ENCODE assay signal across 13 mouse cellular contexts in genomic region chr5:4024727-4025126, GRCm38 (mm10).
A peak's percentile ranks its signal among the peaks of the same experiment; 100 is the strongest.
DNase-seq lines count a peak whose midpoint lies in the region; ATAC-seq and TF ChIP-seq lines count a peak whose summit lies in the region.
"Had no signal": no experiment of that assay in that cellular context is flagged by ENCODE, and none has a peak within 500 bp of the region (broad histone marks: within the 10 kb centered on the region; RNA-seq: fewer than 3 reads in every experiment).

No protein-coding gene starts in this region.

- no peaks in the 10 kb centered on the region for H3K9me3 ChIP-seq in heart, embryonic 16.5 days (replicated peaks; ENCODE audit: control insufficient read depth, low read length)
- H3K9me3 ChIP-seq in lung, postnatal 0 days (ENCODE audit: low read length), result no peaks in the 10 kb centered on the region
- no peaks in the 10 kb centered on the region for H3K9me3 ChIP-seq in intestine, postnatal 0 days (ENCODE audit: control insufficient read depth)
- H3K9me3 ChIP-seq: hindbrain, embryonic 15.5 days; midbrain, embryonic 10.5 days had no signal

- TF ChIP-seq CTCF in lung, postnatal 0 days (IDR thresholded peaks at IDR 0.05), result no peak
- no peak for TF ChIP-seq CTCF in intestine, postnatal 0 days (IDR thresholded peaks at IDR 0.05; ENCODE audit: low read depth)

- peaks cover 11% of the 10 kb centered on the region for H3K4me1 ChIP-seq in heart, embryonic 16.5 days (ENCODE audit: control insufficient read depth, insufficient read depth, low read length)
- H3K4me1 ChIP-seq in lung, postnatal 0 days (ENCODE audit: insufficient read depth, low read depth, low read length), result no peaks in the 10 kb centered on the region
- peaks cover 14% of the 10 kb centered on the region; the same call in 1 of the 2 replicates for H3K4me1 ChIP-seq in intestine, postnatal 0 days (replicated peaks; ENCODE audit: control insufficient read depth, insufficient read depth, low read length)
- H3K4me1 ChIP-seq: hindbrain, embryonic 15.5 days; midbrain, embryonic 10.5 days had no signal

- no peak for DNase-seq in heart, postnatal 36 days
- DNase-seq in lung, postnatal 0 days (ENCODE audit: low spot score), result peak; percentile 42
- no peak for DNase-seq in lung, postnatal 10 days
- no peak for DNase-seq in layer of hippocampus, adult 9-10 months (ENCODE audit: low spot score)
- no peak for DNase-seq in right cerebral cortex, postnatal 14 days
- DNase-seq: cerebellum, adult 18-20 months; right cerebral cortex, adult 18-20 months; thymus, adult 18-20 months had no signal

- intact Hi-C loops in heart, postnatal 36 days (cut with DNase I), result no loop called here

- no peak overlapping the region for H3K4me3 ChIP-seq in heart, embryonic 16.5 days (ENCODE audit: low read length)
- peak overlapping the region; percentile 0; the same call in 1 of the 2 replicates for H3K4me3 ChIP-seq in lung, postnatal 0 days (ENCODE audit: low read depth, low read length)
- peak overlapping the region; percentile 21 for H3K4me3 ChIP-seq in intestine, postnatal 0 days (ENCODE audit: low read depth, low read length)
- H3K4me3 ChIP-seq: erythroblast, embryonic 14.5 days; hindbrain, embryonic 15.5 days; midbrain, embryonic 10.5 days had no signal

- no peak for ATAC-seq in heart, embryonic 16.5 days (replicated peaks; ENCODE audit: extremely low read depth, insufficient read depth, low FRiP score)
- peak; percentile 49; the same call in 1 of the 2 replicates for ATAC-seq in lung, postnatal 0 days
- ATAC-seq in intestine, postnatal 0 days, result no peak

- H3K27ac ChIP-seq in heart, embryonic 16.5 days (ENCODE audit: low read length), result peak overlapping the region; percentile 89
- peak overlapping the region; percentile 60 for H3K27ac ChIP-seq in lung, postnatal 0 days (ENCODE audit: low read length)
- peak overlapping the region; percentile 65; the same call in 1 of the 2 replicates for H3K27ac ChIP-seq in intestine, postnatal 0 days (ENCODE audit: low read depth, low read length)
- H3K27ac ChIP-seq: hindbrain, embryonic 15.5 days; midbrain, embryonic 10.5 days had no signal

- 46% methylated on average over 4 of the region's 4 CpGs for WGBS in heart, embryonic 16.5 days
- 26% methylated on average over 4 of the region's 4 CpGs for WGBS in lung, postnatal 0 days
- WGBS in intestine, postnatal 0 days, result 18% methylated on average over 4 of the region's 4 CpGs

- H3K9ac ChIP-seq in heart, embryonic 16.5 days (ENCODE audit: low read length), result peak overlapping the region; percentile 22; the same call in 1 of the 2 replicates
- H3K9ac ChIP-seq in lung, postnatal 0 days (replicated peaks; ENCODE audit: low read depth), result no peak overlapping the region
- H3K9ac ChIP-seq in intestine, postnatal 0 days (ENCODE audit: low read depth, low read length), result no peak overlapping the region
- H3K9ac ChIP-seq: hindbrain, embryonic 15.5 days had no signal

- H3K36me3 ChIP-seq in heart, embryonic 16.5 days (ENCODE audit: control insufficient read depth, insufficient read depth), result peaks cover 7% of the 10 kb centered on the region; the same call in 1 of the 2 replicates
- H3K36me3 ChIP-seq in lung, postnatal 0 days (ENCODE audit: insufficient read depth, low read length), result peaks cover 4% of the 10 kb centered on the region; the same call in 1 of the 2 replicates
- peaks cover 12% of the 10 kb centered on the region for H3K36me3 ChIP-seq in intestine, postnatal 0 days (ENCODE audit: control insufficient read depth, insufficient read depth)

- TF ChIP-seq EP300 in lung, postnatal 0 days (IDR thresholded peaks at IDR 0.05), result no peak

- H3K4me2 ChIP-seq in heart, embryonic 16.5 days (ENCODE audit: low read depth, low read length), result peak overlapping the region; percentile 60; the same call in 1 of the 2 replicates
- H3K4me2 ChIP-seq in lung, postnatal 0 days (replicated peaks; ENCODE audit: low read depth, low read length), result 0 out of 2 replicates have a peak overlapping the region, but pooled peaks have one; percentile 31
- H3K4me2 ChIP-seq in intestine, postnatal 0 days (replicated peaks; ENCODE audit: low read depth), result peak overlapping the region; percentile 45
- H3K4me2 ChIP-seq: hindbrain, embryonic 15.5 days had no signal

- H3K27me3 ChIP-seq in heart, embryonic 16.5 days (ENCODE audit: control insufficient read depth, insufficient read depth, low read length), result no peaks in the 10 kb centered on the region
- H3K27me3 ChIP-seq in lung, postnatal 0 days (replicated peaks; ENCODE audit: insufficient read depth, low read length), result no peaks in the 10 kb centered on the region
- H3K27me3 ChIP-seq in intestine, postnatal 0 days (replicated peaks; ENCODE audit: control insufficient read depth, insufficient read depth, low read length), result no peaks in the 10 kb centered on the region
- H3K27me3 ChIP-seq: hindbrain, embryonic 15.5 days had no signal
